Mouse (Mus musculus): ENCODE data around the gene Tspan9. TPM values are rescaled to one million over a fixed set of nuclear protein-coding genes. Genes with fewer than 3 reads are reported as not detected.
A peak's percentile ranks its signal among the peaks of the same experiment; 100 is the strongest.

The Tspan9 gene
- total and polyA plus RNA-seq, 2 experiments from 2014 or later, result 105 to 332 TPM

DNA sequence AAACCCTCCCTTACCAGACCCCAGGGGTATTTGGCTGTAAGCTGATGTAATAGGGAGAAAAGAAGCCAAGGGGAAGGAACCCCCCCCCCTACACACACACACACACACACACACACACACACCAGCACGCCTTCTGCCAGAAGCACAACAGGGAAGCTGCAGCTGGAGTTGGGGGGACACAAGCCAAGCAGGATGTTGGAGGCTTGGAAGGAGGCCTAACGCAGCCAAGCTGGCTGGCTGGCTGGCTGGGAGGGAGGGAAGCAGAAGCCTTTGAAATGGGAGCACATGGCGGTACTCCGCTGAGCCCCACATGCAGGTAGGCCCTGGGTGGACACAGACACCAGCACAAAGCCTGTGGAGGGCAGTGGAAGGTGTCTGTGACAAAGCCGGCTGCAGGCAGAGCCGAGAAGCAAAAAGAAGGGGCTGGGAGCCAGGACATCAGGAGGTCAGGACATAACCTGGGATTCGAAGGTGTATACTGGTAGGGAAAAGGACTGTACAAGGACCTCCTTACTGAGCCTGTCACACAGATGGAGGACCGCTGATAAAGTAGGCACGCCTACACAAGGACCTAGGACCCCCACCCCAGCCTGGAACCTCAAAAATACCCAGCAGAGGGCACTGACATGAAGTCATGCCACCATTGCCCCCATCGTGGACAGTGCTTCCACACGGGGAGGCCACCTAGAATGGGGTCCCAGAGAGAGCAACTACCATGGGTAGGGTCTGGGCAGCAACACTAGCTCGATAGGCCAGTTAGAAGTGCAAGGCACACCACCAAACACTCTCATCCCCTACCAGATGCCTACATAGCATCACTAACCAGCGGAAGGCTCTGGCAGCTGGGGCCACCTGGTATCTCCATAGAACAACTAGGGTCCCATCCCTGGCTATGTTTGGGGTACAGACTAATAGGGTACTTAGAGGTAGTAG is 53.4 kb downstream of the Tspan9 start:
- H3K36me3 ChIP-seq (replicated peaks; ENCODE audit: control insufficient read depth, insufficient read depth, low read length), result no peaks in the 10 kb centered on the region
- TF ChIP-seq CTCF (IDR thresholded peaks at IDR 0.05; ENCODE audit: low read depth) (no peak), EP300 (IDR thresholded peaks at IDR 0.05; ENCODE audit: low read depth) (no peak)
- H3K4me3 ChIP-seq (ENCODE audit: low read depth, low read length), result no peak overlapping the region
- no peak overlapping the region for H3K4me2 ChIP-seq (ENCODE audit: low read depth, low read length)
- H3K4me1 ChIP-seq (ENCODE audit: control insufficient read depth, insufficient read depth), result peaks cover 39% of the 10 kb centered on the region
- H3K9me3 ChIP-seq (replicated peaks; ENCODE audit: control insufficient read depth, low read length), result no peaks in the 10 kb centered on the region
- no peaks in the 10 kb centered on the region for H3K27me3 ChIP-seq (ENCODE audit: control insufficient read depth, insufficient read depth, low read length)
- no peak overlapping the region for H3K9ac ChIP-seq (replicated peaks; ENCODE audit: low read depth, low read length)
- 56% methylated on average over 13 of the region's 13 CpGs for WGBS
- ATAC-seq (ENCODE audit: insufficient read depth, low read depth) (peak; percentile 38), DNase-seq (ENCODE audit: low spot score) (peak; percentile 55)
- peak overlapping the region; percentile 3; the same call in 1 of the 2 replicates for H3K27ac ChIP-seq (ENCODE audit: low read depth)

DNA sequence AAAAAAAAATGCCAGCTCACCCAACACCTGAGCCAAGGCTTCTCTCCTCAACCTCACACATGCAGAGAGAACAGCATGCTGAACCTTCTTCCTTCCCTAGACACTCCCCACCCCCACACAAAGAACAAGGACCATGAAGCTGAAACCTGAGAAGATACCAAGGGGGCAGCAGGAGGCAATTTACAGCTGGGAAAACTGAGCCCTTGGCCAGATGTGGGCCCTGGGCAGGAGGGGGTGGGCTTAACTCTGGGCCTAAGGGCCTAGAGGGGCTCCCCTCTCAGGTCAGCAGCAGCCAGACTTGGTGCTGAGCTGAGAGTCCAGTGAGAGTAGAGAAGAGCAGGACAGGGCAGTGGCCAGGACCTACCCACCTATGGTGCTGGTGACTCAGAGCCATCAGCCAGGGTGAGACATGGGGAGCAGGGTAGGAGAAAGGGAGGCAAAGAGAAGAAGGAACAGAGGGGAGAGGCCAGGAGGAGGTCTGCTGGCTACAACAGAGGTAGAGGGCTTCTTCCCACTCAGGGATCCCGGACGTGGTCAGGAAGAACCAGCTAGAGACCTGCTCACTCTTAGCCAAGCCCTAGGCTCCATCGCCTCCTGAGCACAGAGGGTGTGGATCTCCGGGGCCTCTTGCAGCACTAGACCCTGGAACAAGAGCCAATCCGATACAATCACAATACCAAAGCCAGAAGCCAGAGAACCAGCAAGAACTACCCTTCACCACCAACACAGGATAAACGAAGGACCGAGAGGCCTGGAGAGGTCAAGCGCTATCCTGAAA is 54.5 kb downstream of the Tspan9 start:
- Histone ChIP-seq H3K9me3 (replicated peaks; ENCODE audit: control insufficient read depth, low read length) (no peaks in the 10 kb centered on the region), H3K4me1 (ENCODE audit: control insufficient read depth, insufficient read depth) (peaks cover 38% of the 10 kb centered on the region), H3K4me2 (ENCODE audit: low read depth, low read length) (no peak overlapping the region), H3K36me3 (replicated peaks; ENCODE audit: control insufficient read depth, insufficient read depth, low read length) (no peaks in the 10 kb centered on the region), H3K27ac (ENCODE audit: low read depth) (peak overlapping the region; percentile 26), H3K27me3 (ENCODE audit: control insufficient read depth, insufficient read depth, low read length) (no peaks in the 10 kb centered on the region), H3K9ac (replicated peaks; ENCODE audit: low read depth, low read length) (no peak overlapping the region), H3K4me3 (ENCODE audit: low read depth, low read length) (no peak overlapping the region)
- 60% methylated on average over 8 of the region's 8 CpGs for WGBS
- ATAC-seq (ENCODE audit: insufficient read depth, low read depth) (no peak), DNase-seq (ENCODE audit: low spot score) (no peak)
- TF ChIP-seq CTCF (IDR thresholded peaks at IDR 0.05; ENCODE audit: low read depth) (no peak), EP300 (IDR thresholded peaks at IDR 0.05; ENCODE audit: low read depth) (no peak)

DNA sequence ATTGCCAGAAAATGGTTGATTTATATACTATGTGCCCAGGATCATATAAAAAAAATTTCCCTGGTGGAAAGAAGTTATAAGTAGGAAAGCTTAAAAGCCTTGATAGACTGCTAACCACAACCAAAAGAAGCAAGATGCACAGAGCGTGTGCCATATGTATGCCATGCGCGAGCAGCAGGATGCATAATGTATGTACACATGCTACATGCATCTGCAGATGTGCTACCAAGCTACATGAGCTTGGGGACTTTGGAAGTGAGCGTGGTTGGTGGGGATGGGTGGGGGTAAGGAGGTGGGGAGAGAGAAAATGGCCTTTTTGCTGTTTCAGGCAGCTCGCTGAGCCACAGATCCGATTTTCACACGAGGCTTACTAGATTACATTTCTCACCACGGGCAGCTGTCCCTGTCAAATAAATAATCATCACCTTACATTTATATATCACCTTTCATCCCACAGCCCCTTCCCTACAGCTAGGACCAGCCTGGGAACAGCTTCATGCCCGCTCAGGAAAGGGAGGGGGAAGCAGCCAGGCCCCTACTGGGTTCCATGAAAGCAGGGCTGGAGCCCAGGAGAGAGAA is 57.8 kb downstream of the Tspan9 start:
- Histone ChIP-seq H3K27me3 (ENCODE audit: control insufficient read depth, insufficient read depth, low read length) (no peaks in the 10 kb centered on the region), H3K36me3 (replicated peaks; ENCODE audit: control insufficient read depth, insufficient read depth, low read length) (peaks cover 9% of the 10 kb centered on the region), H3K9me3 (replicated peaks; ENCODE audit: control insufficient read depth, low read length) (no peaks in the 10 kb centered on the region), H3K27ac (ENCODE audit: low read depth) (no peak overlapping the region), H3K4me2 (ENCODE audit: low read depth, low read length) (no peak overlapping the region), H3K4me1 (ENCODE audit: control insufficient read depth, insufficient read depth) (peaks cover 9% of the 10 kb centered on the region), H3K4me3 (ENCODE audit: low read depth, low read length) (no peak overlapping the region), H3K9ac (replicated peaks; ENCODE audit: low read depth, low read length) (no peak overlapping the region)
- 67% methylated on average over 9 of the region's 9 CpGs for WGBS
- TF ChIP-seq CTCF (IDR thresholded peaks at IDR 0.05; ENCODE audit: low read depth) (no peak), EP300 (IDR thresholded peaks at IDR 0.05; ENCODE audit: low read depth) (no peak)
- ATAC-seq (ENCODE audit: insufficient read depth, low read depth) (no peak), DNase-seq (ENCODE audit: low spot score) (no peak)

DNA sequence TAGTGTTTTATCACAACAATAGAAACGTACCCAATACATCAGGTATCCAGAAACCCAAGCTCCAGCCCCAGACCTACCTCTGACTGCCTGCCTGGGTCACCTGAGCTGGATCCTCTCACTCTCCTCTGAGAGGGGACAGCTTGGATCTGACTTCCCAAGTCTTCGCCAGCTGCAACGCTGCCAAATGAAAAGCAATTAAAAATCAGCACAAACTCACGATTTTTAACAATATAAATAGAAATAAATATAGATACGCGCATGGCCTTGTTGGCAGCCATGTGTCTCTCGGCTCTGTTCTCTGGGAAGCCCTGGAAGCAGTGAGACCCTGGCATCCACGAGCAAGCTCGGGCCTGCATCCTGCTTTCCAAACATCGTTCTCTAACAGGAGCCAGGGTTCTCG is 60.1 kb downstream of the Tspan9 start:
- ATAC-seq (ENCODE audit: insufficient read depth, low read depth), result no peak

DNA sequence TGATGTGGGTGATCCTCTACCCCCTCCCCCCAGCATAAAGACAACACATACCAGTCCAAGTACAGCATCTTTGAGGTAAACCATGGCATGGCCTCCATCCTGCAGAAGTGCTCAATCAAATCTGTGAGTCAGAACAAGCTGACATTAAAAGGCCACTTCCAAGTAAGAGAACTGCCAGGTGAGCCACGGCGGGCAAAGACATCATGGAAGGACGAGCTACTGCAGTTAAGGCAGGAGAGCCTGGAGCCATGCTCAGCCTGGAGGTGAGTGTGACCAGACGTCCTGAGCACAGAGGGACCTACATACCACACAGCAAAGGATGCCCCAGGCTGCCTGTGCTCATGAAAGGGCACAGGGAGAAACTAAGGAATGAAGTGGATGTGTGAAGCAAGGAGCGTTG is 61.6 kb downstream of the Tspan9 start:
- ATAC-seq (ENCODE audit: insufficient read depth, low read depth), result no peak
- no peak overlapping the region for H3K27ac ChIP-seq (ENCODE audit: low read depth)
- no peak overlapping the region for H3K4me3 ChIP-seq (ENCODE audit: low read depth, low read length)
- no peaks in the 10 kb centered on the region for H3K9me3 ChIP-seq (replicated peaks; ENCODE audit: control insufficient read depth, low read length)
- H3K4me2 ChIP-seq (ENCODE audit: low read depth, low read length), result no peak overlapping the region
- TF ChIP-seq EP300 (IDR thresholded peaks at IDR 0.05; ENCODE audit: low read depth), result no peak
- no peak for TF ChIP-seq CTCF (IDR thresholded peaks at IDR 0.05; ENCODE audit: low read depth)
- no peak overlapping the region for H3K9ac ChIP-seq (replicated peaks; ENCODE audit: low read depth, low read length)
- peaks cover 38% of the 10 kb centered on the region for H3K4me1 ChIP-seq (ENCODE audit: control insufficient read depth, insufficient read depth)
- H3K36me3 ChIP-seq (replicated peaks; ENCODE audit: control insufficient read depth, insufficient read depth, low read length), result peaks cover 16% of the 10 kb centered on the region
- H3K27me3 ChIP-seq (ENCODE audit: control insufficient read depth, insufficient read depth, low read length), result no peaks in the 10 kb centered on the region
- 84% methylated on average over 5 of the region's 5 CpGs for WGBS
- DNase-seq (ENCODE audit: low spot score), result no peak

More for the DNA sequence above, 60.1 kb downstream of the Tspan9 start:
- 84% methylated on average over 11 of the region's 11 CpGs for WGBS
- H3K27me3 ChIP-seq (ENCODE audit: control insufficient read depth, insufficient read depth, low read length), result no peaks in the 10 kb centered on the region
- TF ChIP-seq EP300 (IDR thresholded peaks at IDR 0.05; ENCODE audit: low read depth), result no peak
- no peak for TF ChIP-seq CTCF (IDR thresholded peaks at IDR 0.05; ENCODE audit: low read depth)
- no peak overlapping the region for H3K27ac ChIP-seq (ENCODE audit: low read depth)
- no peak overlapping the region for H3K9ac ChIP-seq (replicated peaks; ENCODE audit: low read depth, low read length)
- H3K4me1 ChIP-seq (ENCODE audit: control insufficient read depth, insufficient read depth), result peaks cover 28% of the 10 kb centered on the region
- H3K4me2 ChIP-seq (ENCODE audit: low read depth, low read length), result no peak overlapping the region
- no peak for DNase-seq (ENCODE audit: low spot score)
- no peaks in the 10 kb centered on the region for H3K9me3 ChIP-seq (replicated peaks; ENCODE audit: control insufficient read depth, low read length)
- no peak overlapping the region for H3K4me3 ChIP-seq (ENCODE audit: low read depth, low read length)
- peaks cover 9% of the 10 kb centered on the region for H3K36me3 ChIP-seq (replicated peaks; ENCODE audit: control insufficient read depth, insufficient read depth, low read length)
